Mouse (Mus musculus) ES-E14 (cell line): ENCODE results near the gene Zbtb6.

ENCODE experiments used
- CHD2 ChIP-seq: IDR thresholded peaks from 2 replicates; pipeline ENCODE4 v1.6.1; 2014; ENCODE audit warnings: mild to moderate bottlenecking, low read depth, low read length, inconsistent platforms
- HCFC1 ChIP-seq: IDR thresholded peaks from 2 replicates; pipeline ENCODE4 v1.6.1; 2012; ENCODE audit warnings: low read length, inconsistent platforms, borderline replicate concordance; ENCODE audit not compliant: insufficient read depth
- ZNF384 ChIP-seq: IDR thresholded peaks from 2 replicates; pipeline ENCODE4 v1.6.1; 2012; ENCODE audit warnings: low read depth, low read length, inconsistent platforms

- TF ChIP-seq CHD2 (no peak), ZNF384 (no peak), HCFC1 (0 out of 2 replicates have a peak, but pooled peaks have one; percentile 8)
These were observed 9.4 kb upstream of the Zbtb6 start for GRCm38 (mm10) chr2:37452376-37452760.
